Mouse (Mus musculus): ENCODE measurements around the gene Add3. TPM values are rescaled to one million over a fixed set of nuclear protein-coding genes. Genes with fewer than 3 reads are reported as not detected.

Gene Add3
- total RNA-seq (2023): 100 to 1,000 TPM; 304 to 339 TPM

GRCm38 (mm10) chr19:53140044-53140803 is at the start of gene Add3:
Gene Add3, plus strand, starts transcription at chr19:53140443.

Other genes starting within 250 kb of the Add3 start
- 10 to 100 TPM; 62.2 to 64.2 TPM for gene Xpnpep1, start 100.2 kb upstream of the Add3 start, total RNA-seq (2023)
- gene Mxi1, start 170.1 kb downstream of the Add3 start, total RNA-seq (2023): 10 to 100 TPM; 13.1 to 15.7 TPM
- not detected for gene Gm10197, start 231.3 kb downstream of the Add3 start, total RNA-seq (2023)